Mouse (Mus musculus): Measurements from ENCODE around the gene Gm10842. TPM values are rescaled to one million over a fixed set of nuclear protein-coding genes. Genes with fewer than 3 reads are reported as not detected.
"Not testable (repeated sequence)": the region's sequence is repeated elsewhere in the genome, so short reads cannot be mapped to it uniquely, and the experiment has no call there.

The Gm10842 gene
- polyA plus RNA-seq, 2 experiments, result not detected

DNA sequence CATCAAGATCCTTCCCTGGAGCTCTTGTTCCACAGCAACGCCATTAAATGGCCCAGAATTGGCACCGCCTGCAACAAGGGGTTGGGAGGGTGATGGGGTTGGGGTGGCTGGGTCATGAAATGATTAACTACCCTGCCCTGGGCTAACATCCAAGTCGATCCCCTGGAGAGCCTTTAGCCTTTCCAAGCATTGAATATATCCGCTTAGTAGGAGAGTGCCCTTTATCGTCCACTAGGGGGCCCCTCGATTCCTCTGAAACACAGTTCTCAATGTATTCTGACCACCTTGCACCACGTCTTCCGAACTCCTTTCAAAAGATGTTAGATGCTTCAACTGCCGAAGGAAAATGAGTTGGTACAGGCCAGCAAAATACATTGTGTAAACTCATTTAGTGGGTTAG is 22.7 kb upstream of the Gm10842 start:
- Histone ChIP-seq H3K9ac (replicated peaks) (no peak overlapping the region), H3K27ac (no peak overlapping the region), H3K36me3 (replicated peaks; ENCODE audit: control insufficient read depth, insufficient read depth, low read depth) (peaks cover under 1% of the 10 kb centered on the region; the same call in 1 of the 2 replicates), H3K4me1 (replicated peaks; ENCODE audit: control insufficient read depth in 2 of 2, insufficient read depth in 2 of 2, low read length in 1 of 2) (peaks cover 11 to 15% of the 10 kb centered on the region in 2 experiments), H3K9me3 (ENCODE audit: control insufficient read depth, low read length) (no peaks in the 10 kb centered on the region; the same call in 1 of the 2 replicates), H3K4me3 (ENCODE audit: insufficient read depth in 1 of 2, low read depth in 2 of 2, low read length in 2 of 2) (no peak overlapping the region), H3K27me3 (ENCODE audit: control insufficient read depth, insufficient read depth, low read length) (no peaks in the 10 kb centered on the region), H3K4me2 (ENCODE audit: low read depth) (peak overlapping the region; percentile 20; the same call in 1 of the 2 replicates)
- peak; percentile 32; the same call in 1 of the 2 replicates for ATAC-seq (ENCODE audit: insufficient read depth)
- DNase-seq (ENCODE audit: low read depth in 3 of 3, low spot score in 3 of 3), result peak; percentile 59 to 73 (median 60)
- TF ChIP-seq EP300 (IDR thresholded peaks at IDR 0.05; ENCODE audit: low read depth), result no peak
- TF ChIP-seq CTCF (IDR thresholded peaks at IDR 0.05; ENCODE audit: low read depth), result peak; percentile 90
- WGBS (ENCODE audit: insufficient replicate concordance), result 6% methylated on average over 9 of the region's 9 CpGs

DNA sequence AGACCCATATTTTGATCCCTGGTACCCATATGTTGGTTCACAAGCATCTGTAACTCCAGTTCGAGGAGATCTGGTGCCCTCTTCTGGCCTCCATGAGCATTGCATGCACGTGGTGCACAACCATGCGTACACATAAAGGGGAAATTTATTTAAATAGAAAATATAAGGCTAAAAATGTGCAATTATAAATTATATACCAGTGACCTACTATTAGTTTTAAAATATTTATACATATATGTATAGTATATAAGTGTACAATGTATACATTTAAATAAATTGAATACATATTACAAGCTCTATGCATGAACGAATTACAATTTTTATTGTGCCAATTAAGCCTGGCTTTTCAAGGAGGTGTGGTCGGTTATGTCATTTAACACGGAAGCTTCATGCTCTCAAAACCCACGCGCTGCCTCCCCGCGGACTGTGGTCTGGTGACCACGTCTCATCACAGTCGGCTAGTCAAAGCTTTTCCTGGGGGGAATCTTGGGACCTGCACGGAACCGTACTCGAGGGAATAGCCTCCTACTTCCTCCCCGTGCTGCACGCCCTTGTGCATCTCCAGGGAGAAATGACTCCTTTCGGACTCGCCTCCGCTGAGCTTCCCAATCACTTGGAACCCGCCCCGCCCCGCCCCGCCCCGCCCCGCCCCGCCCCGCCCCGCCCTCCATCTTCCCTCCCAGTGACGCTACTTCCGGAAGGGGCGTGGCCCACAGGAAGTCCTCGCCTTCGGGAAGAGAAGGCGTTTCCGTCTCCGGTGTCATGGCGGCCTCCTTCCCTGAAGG is 20.8 kb upstream of the Gm10842 start, which contains the start of gene Mettl2:
Gene Mettl2, plus strand, starts transcription at position 691 of the 785 bp plus-strand sequence.
- ATAC-seq (ENCODE audit: insufficient read depth), result peak; percentile 86

DNA sequence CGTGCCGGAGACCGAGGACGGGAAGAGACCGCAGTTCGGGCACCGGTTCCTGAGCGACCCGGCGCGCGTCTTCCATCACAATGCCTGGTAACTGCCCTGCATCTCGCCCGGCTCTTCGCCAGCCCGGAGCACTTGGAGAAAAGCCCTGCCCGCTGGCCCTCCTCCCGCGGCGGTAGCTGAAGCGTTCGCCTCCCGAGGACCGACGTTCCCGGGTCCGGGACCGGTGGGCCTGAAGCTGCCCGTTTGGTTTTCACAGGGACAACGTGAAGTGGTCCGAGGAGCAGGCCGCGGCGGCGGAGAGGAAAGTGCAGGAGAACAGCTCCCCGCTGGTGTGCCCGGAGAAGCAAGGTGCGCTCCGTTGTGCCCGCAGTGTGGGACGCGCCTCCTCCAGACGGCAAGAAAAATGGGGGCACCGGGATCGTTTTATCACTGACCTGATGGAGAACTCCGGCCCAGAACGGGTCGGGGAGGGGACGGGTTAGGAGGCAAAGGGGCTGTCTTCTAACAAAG is 20.1 kb upstream of the Gm10842 start:
- TF ChIP-seq EP300 (IDR thresholded peaks at IDR 0.05; ENCODE audit: low read depth), result no peak
- no peak for TF ChIP-seq CTCF (IDR thresholded peaks at IDR 0.05; ENCODE audit: low read depth)
- H3K27me3 ChIP-seq (ENCODE audit: control insufficient read depth, insufficient read depth, low read length), result no peaks in the 10 kb centered on the region
- under 1% methylated on average over 49 of the region's 49 CpGs for WGBS (ENCODE audit: insufficient replicate concordance)
- peaks cover 9% of the 10 kb centered on the region for H3K36me3 ChIP-seq (replicated peaks; ENCODE audit: control insufficient read depth, insufficient read depth, low read depth)
- ATAC-seq (ENCODE audit: insufficient read depth), result peak; percentile 40
- H3K9ac ChIP-seq (replicated peaks), result peak overlapping the region; percentile 68
- H3K4me3 ChIP-seq (ENCODE audit: insufficient read depth in 1 of 2, low read depth in 2 of 2, low read length in 2 of 2), result peak overlapping the region; percentile 85 to 97
- no peaks in the 10 kb centered on the region; the same call in 1 of the 2 replicates for H3K9me3 ChIP-seq (ENCODE audit: control insufficient read depth, low read length)
- H3K4me1 ChIP-seq (replicated peaks; ENCODE audit: control insufficient read depth in 2 of 2, insufficient read depth in 2 of 2, low read length in 1 of 2), result peaks cover 11 to 15% of the 10 kb centered on the region in 2 experiments
- no peak overlapping the region; the same call in 1 of the 2 replicates for H3K27ac ChIP-seq
- H3K4me2 ChIP-seq (ENCODE audit: low read depth), result peak overlapping the region; percentile 86
- no peak for DNase-seq (ENCODE audit: low read depth in 3 of 3, low spot score in 3 of 3)

More for the DNA sequence above, 20.8 kb upstream of the Gm10842 start, which contains the start of gene Mettl2:
- H3K4me2 ChIP-seq (ENCODE audit: low read depth), result peak within 1 kb of the TSS; percentile 86
- peak within 1 kb of the TSS; percentile 68 for H3K9ac ChIP-seq (replicated peaks)
- peak; percentile 77 to 83 (median 83) for DNase-seq (ENCODE audit: low read depth in 3 of 3, low spot score in 3 of 3)
- no peaks in the 10 kb centered on the region for H3K27me3 ChIP-seq (ENCODE audit: control insufficient read depth, insufficient read depth, low read length)
- no peak for TF ChIP-seq EP300 (IDR thresholded peaks at IDR 0.05; ENCODE audit: low read depth)
- peak; percentile 86 for TF ChIP-seq CTCF (IDR thresholded peaks at IDR 0.05; ENCODE audit: low read depth)
- H3K36me3 ChIP-seq (replicated peaks; ENCODE audit: control insufficient read depth, insufficient read depth, low read depth), result peaks cover 9% of the 10 kb centered on the region
- H3K27ac ChIP-seq, result peak within 1 kb of the TSS; percentile 71
- no peaks in the 10 kb centered on the region; the same call in 1 of the 2 replicates for H3K9me3 ChIP-seq (ENCODE audit: control insufficient read depth, low read length)
- H3K4me1 ChIP-seq (replicated peaks; ENCODE audit: control insufficient read depth in 2 of 2, insufficient read depth in 2 of 2, low read length in 1 of 2), result peaks cover 11 to 15% of the 10 kb centered on the region in 2 experiments
- under 1% methylated on average over 34 of the region's 38 CpGs for WGBS (ENCODE audit: insufficient replicate concordance)
- H3K4me3 ChIP-seq (ENCODE audit: insufficient read depth in 1 of 2, low read depth in 2 of 2, low read length in 2 of 2), result peak within 1 kb of the TSS; percentile 85 to 97

DNA sequence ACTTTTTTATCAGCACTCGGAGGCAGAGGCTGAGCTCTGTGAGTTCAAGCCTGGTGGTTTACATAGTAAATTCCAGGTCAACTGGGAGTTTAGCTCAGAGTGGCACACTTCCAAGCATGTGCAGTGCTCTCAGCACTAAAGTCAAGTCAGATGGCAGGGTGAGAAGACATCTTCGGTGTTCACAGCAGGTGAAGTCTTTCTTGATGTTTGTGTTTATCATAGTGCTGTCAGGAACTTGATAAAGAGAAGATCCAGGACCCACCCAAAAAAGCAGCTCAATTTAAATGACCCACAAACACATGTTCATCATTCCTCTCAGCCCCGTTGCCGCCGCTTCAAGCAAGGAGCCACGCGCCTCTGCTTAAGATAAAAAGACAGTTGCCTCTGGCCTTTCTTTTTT is 11.0 kb upstream of the Gm10842 start:
- DNase-seq (ENCODE audit: low read depth in 3 of 3, low spot score in 3 of 3) (no peak), ATAC-seq (ENCODE audit: insufficient read depth) (peak; percentile 62)
- TF ChIP-seq EP300 (IDR thresholded peaks at IDR 0.05; ENCODE audit: low read depth) (0 out of 2 replicates have a peak, but pooled peaks have one; percentile 33), CTCF (IDR thresholded peaks at IDR 0.05; ENCODE audit: low read depth) (no peak)
- no peaks in the 10 kb centered on the region for H3K27me3 ChIP-seq (ENCODE audit: control insufficient read depth, insufficient read depth, low read length)
- no peaks in the 10 kb centered on the region for H3K9me3 ChIP-seq (ENCODE audit: control insufficient read depth, low read length)
- 34% methylated on average over 7 of the region's 7 CpGs for WGBS (ENCODE audit: insufficient replicate concordance)
- peaks cover 60% of the 10 kb centered on the region for H3K36me3 ChIP-seq (replicated peaks; ENCODE audit: control insufficient read depth, insufficient read depth, low read depth)
- H3K4me2 ChIP-seq (ENCODE audit: low read depth), result no peak overlapping the region
- H3K27ac ChIP-seq, result peak overlapping the region; percentile 6
- H3K9ac ChIP-seq (replicated peaks), result no peak overlapping the region
- H3K4me1 ChIP-seq (replicated peaks; ENCODE audit: control insufficient read depth in 2 of 2, insufficient read depth in 2 of 2, low read length in 1 of 2), result peaks cover 11 to 28% of the 10 kb centered on the region in 2 experiments
- H3K4me3 ChIP-seq (ENCODE audit: insufficient read depth in 1 of 2, low read depth in 2 of 2, low read length in 2 of 2), result no peak overlapping the region

DNA sequence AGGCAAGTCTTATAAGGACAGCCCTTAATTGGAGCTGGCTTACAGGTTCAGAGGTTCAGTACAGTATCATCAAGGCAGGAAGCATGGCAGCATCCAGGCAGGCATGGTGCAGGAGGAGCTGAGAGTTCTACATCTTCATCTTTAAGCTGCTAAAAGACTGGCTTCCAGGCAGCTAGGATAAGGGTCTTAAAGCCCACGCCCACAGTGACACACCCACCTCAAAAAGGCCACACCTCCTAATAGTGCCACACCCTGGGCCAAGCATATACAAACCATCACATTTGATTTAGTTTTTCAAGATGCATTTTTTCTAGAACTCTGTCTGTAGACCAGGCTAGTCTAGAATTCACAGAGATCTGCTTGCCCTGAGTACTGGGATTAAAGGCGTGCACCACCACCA is 9.4 kb upstream of the Gm10842 start:
- not testable (repeated sequence) for H3K27ac ChIP-seq; H3K9me3 ChIP-seq (ENCODE audit: control insufficient read depth, low read length); H3K4me2 ChIP-seq (ENCODE audit: low read depth); H3K9ac ChIP-seq (replicated peaks); H3K27me3 ChIP-seq (ENCODE audit: control insufficient read depth, insufficient read depth, low read length); H3K4me3 ChIP-seq (ENCODE audit: insufficient read depth in 1 of 2, low read depth in 2 of 2, low read length in 2 of 2); DNase-seq (ENCODE audit: low read depth in 3 of 3, low spot score in 3 of 3)
- WGBS (ENCODE audit: insufficient replicate concordance), result 65% methylated on average over 2 of the region's 2 CpGs
- Histone ChIP-seq H3K4me1 (replicated peaks; ENCODE audit: control insufficient read depth in 2 of 2, insufficient read depth in 2 of 2, low read length in 1 of 2) (peaks cover 11 to 30% of the 10 kb centered on the region in 2 experiments), H3K36me3 (replicated peaks; ENCODE audit: control insufficient read depth, insufficient read depth, low read depth) (peaks cover 54% of the 10 kb centered on the region)
- ATAC-seq (ENCODE audit: insufficient read depth), result peak; percentile 68

DNA sequence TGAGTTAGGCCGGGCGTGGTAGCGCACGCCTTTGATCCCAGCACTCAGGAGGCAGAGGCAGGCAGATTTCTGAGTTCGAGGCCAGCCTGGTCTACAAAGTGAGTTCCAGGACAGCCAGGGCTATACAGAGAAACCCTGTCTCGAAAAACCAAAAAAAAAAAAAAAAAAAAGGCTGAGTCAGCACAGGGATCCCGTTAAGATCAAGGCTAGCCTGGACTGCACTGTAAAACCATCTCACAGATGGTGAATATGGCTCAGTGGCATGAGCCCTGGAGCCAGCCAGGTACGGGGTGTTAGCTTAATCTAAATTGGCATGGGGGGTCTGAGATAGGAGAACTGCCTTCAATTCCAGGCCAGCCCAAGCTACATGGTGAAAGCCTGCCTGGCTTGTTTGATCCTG is 6.2 kb upstream of the Gm10842 start:
- 85% methylated on average over 7 of the region's 8 CpGs for WGBS (ENCODE audit: insufficient replicate concordance)
- H3K27me3 ChIP-seq (ENCODE audit: control insufficient read depth, insufficient read depth, low read length); ATAC-seq (ENCODE audit: insufficient read depth); H3K4me2 ChIP-seq (ENCODE audit: low read depth); H3K9me3 ChIP-seq (ENCODE audit: control insufficient read depth, low read length); DNase-seq (ENCODE audit: low read depth in 3 of 3, low spot score in 3 of 3); H3K4me3 ChIP-seq (ENCODE audit: insufficient read depth in 1 of 2, low read depth in 2 of 2, low read length in 2 of 2); H3K27ac ChIP-seq; H3K9ac ChIP-seq (replicated peaks): not testable (repeated sequence)
- Histone ChIP-seq H3K36me3 (replicated peaks; ENCODE audit: control insufficient read depth, insufficient read depth, low read depth) (peaks cover 29% of the 10 kb centered on the region), H3K4me1 (replicated peaks; ENCODE audit: control insufficient read depth in 2 of 2, insufficient read depth in 2 of 2, low read length in 1 of 2) (peaks cover 36 to 49% of the 10 kb centered on the region in 2 experiments)

All from liver, embryonic 14.5 days (tissue).